15 mouse cellular contexts compared by ENCODE assay signal in genomic region chr1:178623889-178624288, GRCm38 (mm10).
DNase-seq lines count a peak whose midpoint lies in the region; ATAC-seq and TF ChIP-seq lines count a peak whose summit lies in the region.
"Had no signal": no experiment of that assay in that cellular context is flagged by ENCODE, and none has a peak within 500 bp of the region (broad histone marks: within the 10 kb centered on the region; RNA-seq: fewer than 3 reads in every experiment).

No protein-coding gene starts in this region.

- 40% methylated on average over 9 of the region's 9 CpGs for WGBS in hindbrain, postnatal 0 days
- 80% methylated on average over 9 of the region's 9 CpGs for WGBS in hindbrain, embryonic 12.5 days
- 81% methylated on average over 9 of the region's 9 CpGs for WGBS in heart, embryonic 11.5 days (ENCODE audit: insufficient replicate concordance)

- no peaks in the 10 kb centered on the region for H3K9me3 ChIP-seq in hindbrain, postnatal 0 days (ENCODE audit: low read length)
- H3K9me3 ChIP-seq in hindbrain, embryonic 12.5 days (replicated peaks), result no peaks in the 10 kb centered on the region
- H3K9me3 ChIP-seq in heart, embryonic 11.5 days (replicated peaks; ENCODE audit: control insufficient read depth, low read length), result no peaks in the 10 kb centered on the region
- H3K9me3 ChIP-seq: liver, embryonic 15.5 days; midbrain, embryonic 13.5 days had no signal

- no peak for TF ChIP-seq CTCF in hindbrain, postnatal 0 days (IDR thresholded peaks at IDR 0.05; ENCODE audit: low read depth)

- no peak for ATAC-seq in hindbrain, postnatal 0 days
- ATAC-seq in hindbrain, embryonic 12.5 days (ENCODE audit: low FRiP score), result no peak
- ATAC-seq in heart, embryonic 11.5 days (replicated peaks; ENCODE audit: insufficient number of reproducible peaks, low FRiP score, low TSS enrichment), result no peak
- ATAC-seq: hindbrain, embryonic 16.5 days; midbrain, embryonic 13.5 days had no signal

- no peaks in the 10 kb centered on the region for H3K27me3 ChIP-seq in hindbrain, postnatal 0 days (ENCODE audit: insufficient read depth, low read length)
- H3K27me3 ChIP-seq in hindbrain, embryonic 12.5 days, result no peaks in the 10 kb centered on the region
- H3K27me3 ChIP-seq in heart, embryonic 11.5 days (ENCODE audit: control insufficient read depth, insufficient read depth, low read length), result no peaks in the 10 kb centered on the region

- peaks cover 11% of the 10 kb centered on the region; the same call in 1 of the 2 replicates for H3K4me1 ChIP-seq in hindbrain, postnatal 0 days (ENCODE audit: insufficient read depth, low read length)
- H3K4me1 ChIP-seq in hindbrain, embryonic 12.5 days, result peaks cover 7% of the 10 kb centered on the region; the same call in 1 of the 2 replicates
- H3K4me1 ChIP-seq in heart, embryonic 11.5 days (ENCODE audit: control insufficient read depth, insufficient read depth, low read length), result peaks cover 6% of the 10 kb centered on the region; the same call in 1 of the 2 replicates
- H3K4me1 ChIP-seq: liver, embryonic 15.5 days had no signal

- DNase-seq in cerebellum, adult 18-20 months, result peak; percentile 40
- DNase-seq in cerebellum, adult 9-10 months, result no peak
- DNase-seq in hindbrain, postnatal 0 days (ENCODE audit: low spot score), result peak; percentile 41
- peak; percentile 22 to 27 for DNase-seq in right cerebral cortex, adult 2 months (ENCODE audit: low spot score in 2 of 2)
- DNase-seq in right cerebral cortex, postnatal 4 days, result no peak
- DNase-seq in telencephalon, adult 2 months (ENCODE audit: low read depth, low spot score), result peak; percentile 29
- DNase-seq: heart, adult 11 months; kidney, adult 9 months; lung, postnatal 36 days had no signal

- no peak overlapping the region for H3K4me3 ChIP-seq in hindbrain, postnatal 0 days (ENCODE audit: low read length)
- no peak overlapping the region for H3K4me3 ChIP-seq in hindbrain, embryonic 12.5 days
- no peak overlapping the region for H3K4me3 ChIP-seq in heart, embryonic 11.5 days (ENCODE audit: low read depth, low read length)
- H3K4me3 ChIP-seq: left cerebral cortex, adult 2 months; liver, embryonic 15.5 days; midbrain, embryonic 13.5 days had no signal

- no peak overlapping the region for H3K4me2 ChIP-seq in hindbrain, postnatal 0 days (ENCODE audit: low read depth, low read length)
- no peak overlapping the region for H3K4me2 ChIP-seq in hindbrain, embryonic 12.5 days (replicated peaks)
- H3K4me2 ChIP-seq in heart, embryonic 11.5 days, result no peak overlapping the region
- H3K4me2 ChIP-seq: liver, embryonic 15.5 days; midbrain, embryonic 13.5 days had no signal

- no peak overlapping the region for H3K9ac ChIP-seq in hindbrain, postnatal 0 days (replicated peaks; ENCODE audit: low read length)
- H3K9ac ChIP-seq in hindbrain, embryonic 12.5 days, result no peak overlapping the region
- H3K9ac ChIP-seq in heart, embryonic 11.5 days (ENCODE audit: low read depth, low read length), result no peak overlapping the region
- H3K9ac ChIP-seq: liver, embryonic 15.5 days; midbrain, embryonic 13.5 days had no signal

- H3K27ac ChIP-seq in hindbrain, postnatal 0 days, result no peak overlapping the region
- H3K27ac ChIP-seq in hindbrain, embryonic 12.5 days, result no peak overlapping the region
- no peak overlapping the region for H3K27ac ChIP-seq in heart, embryonic 11.5 days (ENCODE audit: low read depth, low read length)
- H3K27ac ChIP-seq: left cerebral cortex, adult 2 months; liver, embryonic 15.5 days; midbrain, embryonic 13.5 days had no signal

- H3K36me3 ChIP-seq in hindbrain, postnatal 0 days (ENCODE audit: insufficient read depth, low read length), result no peaks in the 10 kb centered on the region
- no peaks in the 10 kb centered on the region for H3K36me3 ChIP-seq in hindbrain, embryonic 12.5 days
- H3K36me3 ChIP-seq in heart, embryonic 11.5 days (ENCODE audit: control insufficient read depth, insufficient read depth, low read length), result no peaks in the 10 kb centered on the region
- H3K36me3 ChIP-seq: liver, embryonic 15.5 days; midbrain, embryonic 13.5 days had no signal

Comparison
In these comparisons a context has a peak if more than half of its experiments do, and no peak if none do; other contexts are left out.
1. DNase-seq: peak in cerebellum, adult 18-20 months (2 of 2), hindbrain, postnatal 0 days (single experiment), right cerebral cortex, adult 2 months (2 of 2) and telencephalon, adult 2 months (single experiment); none in cerebellum, adult 9-10 months (single experiment) and right cerebral cortex, postnatal 4 days (single experiment).